Mouse (Mus musculus): ENCODE results near the gene Clk3. TPM values are rescaled to one million over a fixed set of nuclear protein-coding genes. Genes with fewer than 3 reads are reported as not detected.
A peak's percentile ranks its signal among the peaks of the same experiment; 100 is the strongest.

Clk3 gene
- polyA plus RNA-seq, 1 experiment, result 46.4 TPM

DNA sequence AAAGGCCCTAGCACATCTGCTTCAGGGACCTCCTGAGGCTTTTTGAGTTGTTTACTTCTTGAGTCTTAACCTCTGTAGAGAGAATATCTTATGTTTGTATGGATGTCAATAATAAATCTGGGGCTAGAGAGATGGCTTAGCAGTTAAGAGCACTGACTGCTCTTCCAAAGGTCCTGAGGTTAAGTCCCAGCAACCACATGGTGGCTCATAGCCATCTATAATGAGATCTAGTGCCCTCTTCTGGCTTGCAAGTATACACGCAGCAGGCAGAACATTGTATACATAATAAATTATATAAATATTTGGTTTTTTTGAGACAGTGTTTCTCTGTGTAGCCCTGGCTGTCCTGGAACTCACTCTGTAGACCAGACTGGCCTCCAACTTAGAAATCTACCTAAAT, 8.5 kb upstream of the Clk3 start:
- no peak overlapping the region for H3K27ac ChIP-seq (ENCODE audit: insufficient read depth, low read length)
- H3K4me3 ChIP-seq (ENCODE audit: insufficient read depth, low read length), result no peak overlapping the region
- no peak for TF ChIP-seq CTCF (IDR thresholded peaks at IDR 0.05; ENCODE audit: borderline replicate concordance, insufficient read depth, low read length)
- TF ChIP-seq POLR2A (IDR thresholded peaks at IDR 0.05; ENCODE audit: low read depth, low read length), result no peak
- H3K4me1 ChIP-seq (ENCODE audit: control insufficient read depth, insufficient read depth, low read length), result no peaks in the 10 kb centered on the region

DNA sequence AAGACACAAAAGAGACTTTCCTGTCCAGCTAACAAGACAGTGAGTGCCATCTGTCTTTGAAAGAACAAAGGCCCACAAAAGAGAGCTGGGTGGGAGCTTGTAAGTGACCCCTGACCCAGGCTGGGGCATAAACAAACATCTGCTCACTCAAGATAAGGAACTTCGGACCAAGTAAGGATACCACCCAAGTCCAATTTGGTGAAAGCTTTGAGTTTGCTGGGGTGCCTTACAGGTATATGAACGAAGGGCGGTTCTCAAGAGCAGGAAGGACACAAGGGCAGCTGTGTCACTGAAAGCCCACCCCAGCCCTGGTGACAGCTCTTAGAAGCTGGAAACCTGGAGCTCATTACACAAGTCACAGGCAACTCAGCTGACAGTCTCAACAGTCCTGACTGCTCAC, 8.1 kb upstream of the Clk3 start:
- no peak for TF ChIP-seq POLR2A (IDR thresholded peaks at IDR 0.05; ENCODE audit: low read depth, low read length)
- no peak for TF ChIP-seq CTCF (IDR thresholded peaks at IDR 0.05; ENCODE audit: borderline replicate concordance, insufficient read depth, low read length)
- H3K4me1 ChIP-seq (ENCODE audit: control insufficient read depth, insufficient read depth, low read length), result no peaks in the 10 kb centered on the region
- no peak overlapping the region for H3K27ac ChIP-seq (ENCODE audit: insufficient read depth, low read length)
- no peak overlapping the region for H3K4me3 ChIP-seq (ENCODE audit: insufficient read depth, low read length)

DNA sequence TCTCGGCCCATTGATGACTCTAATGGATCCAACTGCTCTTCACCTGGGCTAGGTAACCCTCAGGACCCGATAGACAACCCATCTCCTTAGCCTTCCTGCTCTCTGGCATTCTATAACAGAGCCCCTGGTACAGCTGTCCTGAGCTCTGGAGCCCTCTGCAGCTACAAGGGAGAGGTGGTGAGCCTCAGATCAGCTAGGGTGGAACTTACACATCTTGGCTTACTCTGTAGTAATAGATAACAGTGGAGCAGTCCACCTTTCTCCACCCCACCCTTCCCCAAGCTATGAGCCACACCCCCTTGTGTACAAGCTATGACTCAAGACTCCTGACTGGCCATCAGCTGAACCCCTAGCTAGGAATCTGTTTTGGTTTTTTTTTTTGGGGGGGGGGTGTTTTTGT, 5.2 kb upstream of the Clk3 start:
- no peak for TF ChIP-seq POLR2A (IDR thresholded peaks at IDR 0.05; ENCODE audit: low read depth, low read length)
- TF ChIP-seq CTCF (IDR thresholded peaks at IDR 0.05; ENCODE audit: borderline replicate concordance, insufficient read depth, low read length), result no peak
- H3K4me3 ChIP-seq (ENCODE audit: insufficient read depth, low read length), result no peak overlapping the region
- no peak overlapping the region for H3K27ac ChIP-seq (ENCODE audit: insufficient read depth, low read length)
- H3K4me1 ChIP-seq (ENCODE audit: control insufficient read depth, insufficient read depth, low read length), result no peaks in the 10 kb centered on the region

DNA sequence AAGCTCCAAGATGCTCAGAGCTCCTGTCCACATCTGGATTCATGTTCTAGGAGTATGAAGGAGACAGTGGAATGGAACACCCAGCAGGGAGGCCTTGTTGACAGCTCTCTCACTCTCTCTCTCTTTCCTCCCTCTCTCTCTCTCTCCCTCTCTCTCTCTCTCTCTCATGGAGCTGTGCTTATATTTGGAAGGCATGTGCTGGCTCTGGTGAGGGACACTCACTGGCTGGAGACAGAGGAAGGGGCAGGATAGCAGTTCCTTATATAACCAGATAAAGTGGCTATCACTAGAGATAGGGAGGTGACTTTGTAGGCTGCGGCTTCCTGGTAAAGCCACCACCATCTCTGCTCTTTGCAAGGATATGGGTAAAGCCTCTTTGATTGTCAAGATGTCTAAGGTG, 4.6 kb upstream of the Clk3 start:
- Histone ChIP-seq H3K4me1 (ENCODE audit: control insufficient read depth, insufficient read depth, low read length) (no peaks in the 10 kb centered on the region), H3K4me3 (ENCODE audit: insufficient read depth, low read length) (no peak overlapping the region), H3K27ac (ENCODE audit: insufficient read depth, low read length) (no peak overlapping the region)
- TF ChIP-seq POLR2A (IDR thresholded peaks at IDR 0.05; ENCODE audit: low read depth, low read length) (no peak), CTCF (IDR thresholded peaks at IDR 0.05; ENCODE audit: borderline replicate concordance, insufficient read depth, low read length) (no peak)

DNA sequence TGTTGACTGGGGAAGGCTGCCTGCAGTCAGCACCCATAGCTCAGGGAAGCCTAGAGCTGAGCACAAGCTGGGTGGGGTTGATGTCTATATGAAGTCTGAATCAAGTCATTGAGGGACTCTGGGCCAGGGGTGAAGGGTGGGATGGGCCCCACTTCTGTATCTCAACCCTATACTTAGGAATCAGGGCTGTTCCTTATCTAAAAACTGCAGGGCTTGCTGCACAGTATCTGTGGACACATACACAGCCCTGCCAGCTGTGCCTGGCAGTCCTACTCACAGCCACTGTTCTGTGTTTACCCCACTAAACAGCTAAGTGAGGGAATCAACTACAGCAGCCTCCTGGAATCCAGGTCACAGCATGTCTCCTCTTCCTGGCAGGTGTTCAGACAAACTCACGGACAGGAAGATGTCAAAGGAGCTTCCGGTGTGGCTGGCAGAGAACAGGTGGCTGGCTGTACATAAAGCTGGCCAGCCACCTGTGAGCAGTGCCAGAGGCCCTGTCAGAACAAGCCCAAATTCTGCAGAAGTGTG, 3.9 kb upstream of the Clk3 start:
- Histone ChIP-seq H3K4me1 (ENCODE audit: control insufficient read depth, insufficient read depth, low read length) (no peaks in the 10 kb centered on the region), H3K4me3 (ENCODE audit: insufficient read depth, low read length) (no peak overlapping the region), H3K27ac (ENCODE audit: insufficient read depth, low read length) (no peak overlapping the region)
- TF ChIP-seq CTCF (IDR thresholded peaks at IDR 0.05; ENCODE audit: borderline replicate concordance, insufficient read depth, low read length) (no peak), POLR2A (IDR thresholded peaks at IDR 0.05; ENCODE audit: low read depth, low read length) (no peak)

DNA sequence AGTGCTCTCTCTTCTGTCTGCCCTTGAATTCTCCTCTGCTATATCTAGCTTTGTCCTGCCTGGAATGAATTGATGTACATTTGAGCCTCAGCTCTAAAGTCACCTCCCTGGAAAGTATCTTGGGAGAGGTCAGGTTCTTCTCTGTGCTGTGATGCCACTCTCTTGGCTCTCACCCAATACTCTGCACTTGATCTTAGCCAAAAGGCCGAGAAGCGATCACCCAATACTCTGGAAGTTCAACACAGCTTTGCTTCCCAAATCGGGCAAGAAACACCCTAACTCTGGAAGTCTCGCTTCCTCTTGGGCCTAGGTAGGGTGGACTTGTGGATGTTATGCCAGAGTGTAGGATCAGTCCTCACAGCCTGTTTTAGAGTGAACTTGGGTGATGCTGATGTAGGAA, 1.6 kb upstream of the Clk3 start:
- no peak for TF ChIP-seq POLR2A (IDR thresholded peaks at IDR 0.05; ENCODE audit: low read depth, low read length)
- no peak for TF ChIP-seq CTCF (IDR thresholded peaks at IDR 0.05; ENCODE audit: borderline replicate concordance, insufficient read depth, low read length)
- Histone ChIP-seq H3K4me3 (ENCODE audit: insufficient read depth, low read length) (no peak overlapping the region), H3K4me1 (ENCODE audit: control insufficient read depth, insufficient read depth, low read length) (peaks cover 6% of the 10 kb centered on the region), H3K27ac (ENCODE audit: insufficient read depth, low read length) (no peak overlapping the region)

DNA sequence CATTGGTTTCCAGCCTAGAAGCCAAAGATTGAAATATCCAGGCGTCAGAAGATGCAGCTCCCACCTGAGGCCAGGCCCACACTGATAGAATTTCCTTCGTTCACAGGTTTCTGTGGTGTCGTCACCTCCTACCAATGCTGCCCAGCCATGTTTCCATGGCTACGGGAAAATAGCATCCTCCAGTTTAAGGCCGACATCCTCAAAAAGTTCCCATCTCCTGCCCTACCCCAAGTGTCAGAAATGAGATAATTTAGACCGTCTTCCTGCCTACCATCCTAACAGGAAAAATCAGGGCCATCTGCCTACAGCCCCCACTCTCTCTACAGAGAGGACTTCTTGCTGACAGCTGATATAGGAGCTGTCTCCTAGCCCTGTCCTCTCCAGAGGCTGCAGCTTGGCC, 771 bp upstream of the Clk3 start:
- H3K4me3 ChIP-seq (ENCODE audit: insufficient read depth, low read length), result peak overlapping the region; percentile 80; the same call in 1 of the 2 replicates
- TF ChIP-seq CTCF (IDR thresholded peaks at IDR 0.05; ENCODE audit: borderline replicate concordance, insufficient read depth, low read length) (no peak), POLR2A (IDR thresholded peaks at IDR 0.05; ENCODE audit: low read depth, low read length) (no peak)
- H3K4me1 ChIP-seq (ENCODE audit: control insufficient read depth, insufficient read depth, low read length), result peaks cover 6% of the 10 kb centered on the region
- no peak overlapping the region for H3K27ac ChIP-seq (ENCODE audit: insufficient read depth, low read length)

DNA sequence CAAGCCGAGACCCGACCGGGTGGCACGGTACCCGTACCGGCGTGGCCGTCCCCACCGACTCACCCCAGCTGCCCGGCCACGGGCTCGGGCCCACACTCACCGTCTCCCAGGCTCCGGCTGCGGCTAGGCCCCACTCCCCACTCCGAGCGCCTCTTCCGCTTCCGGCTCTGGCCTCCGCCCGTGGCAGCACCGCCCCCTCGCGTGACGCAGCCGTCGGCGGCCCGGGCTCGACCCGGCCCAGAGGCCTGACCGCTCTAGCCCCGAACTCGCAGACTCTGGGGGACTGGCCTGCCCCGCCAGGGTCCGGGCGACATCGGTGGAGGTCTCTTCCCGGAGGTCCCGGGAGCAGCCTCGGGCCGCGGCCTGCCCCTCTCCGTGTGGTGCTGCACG, 691 bp downstream of the Clk3 start:
- Histone ChIP-seq H3K27ac (ENCODE audit: insufficient read depth, low read length) (peak overlapping the region; percentile 92), H3K4me1 (ENCODE audit: control insufficient read depth, insufficient read depth, low read length) (peaks cover 6% of the 10 kb centered on the region), H3K4me3 (ENCODE audit: insufficient read depth, low read length) (peak overlapping the region; percentile 80)
- TF ChIP-seq POLR2A (IDR thresholded peaks at IDR 0.05; ENCODE audit: low read depth, low read length), result peak; percentile 62
- no peak for TF ChIP-seq CTCF (IDR thresholded peaks at IDR 0.05; ENCODE audit: borderline replicate concordance, insufficient read depth, low read length)

DNA sequence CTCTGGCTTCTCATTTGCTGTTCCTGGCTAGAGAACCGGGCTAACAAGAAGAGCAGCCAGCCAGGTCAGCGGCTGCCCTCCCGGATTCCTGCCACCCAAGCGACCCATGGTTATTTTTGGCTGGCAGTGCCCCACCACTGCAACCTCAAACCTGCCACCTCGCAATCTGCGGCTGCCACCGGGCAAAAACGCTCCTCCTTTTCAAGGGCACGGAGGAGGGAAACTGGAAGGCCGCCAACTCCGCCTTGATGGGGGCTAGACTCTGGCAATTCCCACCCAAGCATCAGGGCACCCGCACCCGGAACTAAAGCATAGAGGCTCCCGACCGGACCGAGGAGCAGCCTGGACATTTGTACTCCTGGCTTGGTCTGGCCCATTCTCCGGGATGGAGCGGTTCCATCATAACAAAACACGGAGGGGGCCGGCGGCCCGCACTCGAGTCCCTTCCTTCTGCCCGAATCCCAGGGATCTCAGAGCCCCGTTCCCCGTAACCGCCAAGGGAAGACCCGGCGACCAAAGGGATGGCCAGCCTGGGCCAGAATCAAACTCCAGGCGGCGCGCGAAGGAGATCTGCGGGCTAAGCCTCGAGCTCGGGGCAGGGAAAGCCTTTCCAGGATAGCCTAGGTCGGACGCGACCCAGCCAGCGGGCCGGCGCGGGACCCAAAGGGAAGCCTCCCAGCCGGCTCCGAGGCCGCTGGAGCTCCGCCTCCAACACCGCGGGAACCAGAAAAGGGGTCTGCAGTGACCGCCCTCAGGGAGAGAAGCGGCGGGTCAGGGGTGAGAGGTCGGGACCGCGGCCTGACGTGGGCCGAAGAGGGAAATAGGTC, 1.3 kb downstream of the Clk3 start:
- Histone ChIP-seq H3K27ac (ENCODE audit: insufficient read depth, low read length) (peak overlapping the region; percentile 92), H3K4me3 (ENCODE audit: insufficient read depth, low read length) (peak overlapping the region; percentile 80), H3K4me1 (ENCODE audit: control insufficient read depth, insufficient read depth, low read length) (peaks cover 6% of the 10 kb centered on the region)
- TF ChIP-seq CTCF (IDR thresholded peaks at IDR 0.05; ENCODE audit: borderline replicate concordance, insufficient read depth, low read length) (no peak), POLR2A (IDR thresholded peaks at IDR 0.05; ENCODE audit: low read depth, low read length) (peak; percentile 43)

DNA sequence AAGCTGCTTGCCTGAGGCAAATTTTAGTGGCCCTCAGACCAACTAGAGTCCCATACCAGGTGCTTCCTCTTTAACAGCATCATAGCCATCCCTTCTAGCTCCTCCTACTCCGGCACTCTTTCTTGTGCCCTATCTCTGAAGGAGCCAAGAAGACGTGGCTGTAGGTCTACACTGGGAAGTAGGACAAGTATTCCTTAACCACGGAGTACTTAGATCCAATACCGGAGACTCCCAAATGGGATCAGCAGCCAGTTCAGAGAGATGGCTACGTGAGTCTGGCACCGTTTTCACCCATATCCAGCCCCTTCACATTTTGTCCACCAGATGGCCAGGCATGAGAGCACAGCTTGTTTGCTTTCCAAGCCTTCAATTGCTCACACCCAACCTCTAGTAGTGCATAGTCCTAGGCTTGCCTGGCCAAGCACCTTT, 3.1 kb downstream of the Clk3 start:
- TF ChIP-seq POLR2A (IDR thresholded peaks at IDR 0.05; ENCODE audit: low read depth, low read length) (no peak), CTCF (IDR thresholded peaks at IDR 0.05; ENCODE audit: borderline replicate concordance, insufficient read depth, low read length) (peak; percentile 25; the same call in 1 of the 2 replicates)
- Histone ChIP-seq H3K27ac (ENCODE audit: insufficient read depth, low read length) (no peak overlapping the region), H3K4me3 (ENCODE audit: insufficient read depth, low read length) (no peak overlapping the region), H3K4me1 (ENCODE audit: control insufficient read depth, insufficient read depth, low read length) (peaks cover 6% of the 10 kb centered on the region)

All from embryonic fibroblast, embryonic 13.5 days (primary cell).